Comparison of ENCODE assay signal across 9 mouse cellular contexts in genomic region chr5:129331094-129331523, GRCm38 (mm10).
DNase-seq lines count a peak whose midpoint lies in the region; ATAC-seq and TF ChIP-seq lines count a peak whose summit lies in the region.
"Had no signal": no experiment of that assay in that cellular context is flagged by ENCODE, and none has a peak within 500 bp of the region (broad histone marks: within the 10 kb centered on the region; RNA-seq: fewer than 3 reads in every experiment).

No protein-coding gene starts in this region.

- intact Hi-C loops in left cerebral cortex, postnatal 25 days (cut with DNase I), result no loop called here

- TF ChIP-seq POLR2A in olfactory bulb, adult 2 months (IDR thresholded peaks at IDR 0.05; ENCODE audit: insufficient read depth, low read depth, low read length), result no peak

- peaks cover 5% of the 10 kb centered on the region for H3K9me3 ChIP-seq in liver, postnatal 0 days (ENCODE audit: low read length)
- H3K9me3 ChIP-seq in liver, embryonic 11.5 days (ENCODE audit: control insufficient read depth, low read length), result no peaks in the 10 kb centered on the region
- H3K9me3 ChIP-seq in forebrain, postnatal 0 days (ENCODE audit: low read length), result 0 out of 2 replicates have a peak, but pooled peaks cover 3% of the 10 kb centered on the region

- no peak for DNase-seq in liver, postnatal 0 days
- no peak for DNase-seq in liver, embryonic 11.5 days (ENCODE audit: low spot score)
- DNase-seq in cerebellum, adult 11-12 months, result peak; percentile 71
- peak; percentile 67 for DNase-seq in forebrain, postnatal 0 days
- DNase-seq in kidney, adult 8-10 months, result no peak
- no peak for DNase-seq in kidney, postnatal 25 days
- no peak for DNase-seq in left cerebral cortex, postnatal 25 days (ENCODE audit: low spot score in 2 of 2)
- DNase-seq: spleen, adult 18-20 months had no signal

- WGBS in liver, postnatal 0 days (ENCODE audit: insufficient replicate concordance), result 16% methylated on average over 11 of the region's 11 CpGs
- 26% methylated on average over 11 of the region's 11 CpGs for WGBS in liver, embryonic 11.5 days
- WGBS in forebrain, postnatal 0 days, result 6% methylated on average over 11 of the region's 11 CpGs
- 15% methylated on average over 11 of the region's 11 CpGs for WGBS in olfactory bulb, adult 2 months

- H3K27me3 ChIP-seq in liver, postnatal 0 days (ENCODE audit: insufficient read depth, low read length), result no peaks in the 10 kb centered on the region
- no peaks in the 10 kb centered on the region for H3K27me3 ChIP-seq in liver, embryonic 11.5 days (replicated peaks; ENCODE audit: control insufficient read depth, insufficient read depth, low read length)
- no peaks in the 10 kb centered on the region for H3K27me3 ChIP-seq in forebrain, postnatal 0 days (ENCODE audit: insufficient read depth, low read length)

- no peak overlapping the region for H3K9ac ChIP-seq in liver, postnatal 0 days (replicated peaks)
- no peak overlapping the region for H3K9ac ChIP-seq in liver, embryonic 11.5 days (ENCODE audit: low read depth, low read length)
- no peak overlapping the region for H3K9ac ChIP-seq in forebrain, postnatal 0 days

- H3K36me3 ChIP-seq in liver, postnatal 0 days (replicated peaks; ENCODE audit: insufficient read depth, low read length), result no peaks in the 10 kb centered on the region
- no peaks in the 10 kb centered on the region for H3K36me3 ChIP-seq in liver, embryonic 11.5 days (ENCODE audit: control insufficient read depth, insufficient read depth, low read length)
- H3K36me3 ChIP-seq in forebrain, postnatal 0 days (ENCODE audit: insufficient read depth), result no peaks in the 10 kb centered on the region

- no peak overlapping the region for H3K27ac ChIP-seq in liver, postnatal 0 days (ENCODE audit: low read depth)
- no peak overlapping the region for H3K27ac ChIP-seq in liver, embryonic 11.5 days (ENCODE audit: low read depth, low read length)
- no peak overlapping the region for H3K27ac ChIP-seq in forebrain, postnatal 0 days (ENCODE audit: low read depth, low read length)
- no peak overlapping the region for H3K27ac ChIP-seq in olfactory bulb, adult 2 months (ENCODE audit: insufficient read depth, low read depth, low read length)

- H3K4me3 ChIP-seq in liver, postnatal 0 days (ENCODE audit: low read depth, low read length), result no peak overlapping the region
- H3K4me3 ChIP-seq in liver, embryonic 11.5 days (ENCODE audit: low read depth, low read length), result no peak overlapping the region
- H3K4me3 ChIP-seq in forebrain, postnatal 0 days (ENCODE audit: low read depth, low read length), result no peak overlapping the region
- no peak overlapping the region for H3K4me3 ChIP-seq in olfactory bulb, adult 2 months (ENCODE audit: insufficient read depth, low read depth, low read length)

- TF ChIP-seq EP300 in liver, postnatal 0 days (IDR thresholded peaks at IDR 0.05; ENCODE audit: low read depth), result no peak

- ATAC-seq in liver, postnatal 0 days, result no peak
- ATAC-seq in liver, embryonic 11.5 days (replicated peaks; ENCODE audit: low FRiP score), result no peak
- peak; percentile 29 for ATAC-seq in forebrain, postnatal 0 days

- no peak overlapping the region for H3K4me2 ChIP-seq in liver, postnatal 0 days (ENCODE audit: low read depth, low read length)
- no peak overlapping the region for H3K4me2 ChIP-seq in liver, embryonic 11.5 days
- no peak overlapping the region for H3K4me2 ChIP-seq in forebrain, postnatal 0 days (ENCODE audit: low read depth)

- H3K4me1 ChIP-seq in liver, postnatal 0 days (ENCODE audit: insufficient read depth), result no peaks in the 10 kb centered on the region
- no peaks in the 10 kb centered on the region for H3K4me1 ChIP-seq in liver, embryonic 11.5 days (replicated peaks; ENCODE audit: control insufficient read depth, insufficient read depth, low read length)
- H3K4me1 ChIP-seq in forebrain, postnatal 0 days (ENCODE audit: insufficient read depth), result no peaks in the 10 kb centered on the region
- H3K4me1 ChIP-seq in olfactory bulb, adult 2 months (ENCODE audit: control insufficient read depth, insufficient read depth, low read length), result peaks cover 6% of the 10 kb centered on the region

- peak; percentile 14; the same call in 1 of the 2 replicates for TF ChIP-seq CTCF in liver, postnatal 0 days (IDR thresholded peaks at IDR 0.05; ENCODE audit: low read depth)
- peak; percentile 62 for TF ChIP-seq CTCF in forebrain, postnatal 0 days (IDR thresholded peaks at IDR 0.05; ENCODE audit: low read depth)
- TF ChIP-seq CTCF in olfactory bulb, adult 2 months (IDR thresholded peaks at IDR 0.05; ENCODE audit: insufficient read depth, low read depth, low read length), result 0 out of 2 replicates have a peak, but pooled peaks have one; percentile 7

Comparison
In these comparisons a context has a peak if more than half of its experiments do, and no peak if none do; other contexts are left out.
1. DNase-seq: peak in cerebellum, adult 11-12 months (single experiment) and forebrain, postnatal 0 days (single experiment); none in liver, postnatal 0 days (single experiment), liver, embryonic 11.5 days (single experiment), kidney, adult 8-10 months (0 of 2), kidney, postnatal 25 days (0 of 2) and left cerebral cortex, postnatal 25 days (0 of 2).
2. CTCF ChIP-seq: peak in every context shown above with its lines; median percentile 62 in forebrain, postnatal 0 days; 14 in liver, postnatal 0 days; 7 in olfactory bulb, adult 2 months.